Mouse (Mus musculus) neutrophil, adult 83 days (primary cell): Measurements from ENCODE around the gene Mt4. TPM values are rescaled to one million over a fixed set of nuclear protein-coding genes. Genes with fewer than 3 reads are reported as not detected.

ENCODE experiments used
- total RNA-seq, 2 experiments: library from RNA; stranded (reverse); gene quantifications; one replicate each; pipeline ENCODE4 v1.2.4; 2023

The Mt4 gene
- total RNA-seq: not detected

GRCm38 (mm10) chr8:94136933-94137332, at the start of gene Mt4:
Gene Mt4, plus strand, starts transcription at chr8:94137197.

GRCm38 (mm10) chr8:94098081-94098974, 38.7 kb upstream of the Mt4 start, which contains the start of gene Bbs2:
Gene Bbs2, minus strand, starts transcription at chr8:94098928.

GRCm38 (mm10) chr8:94152513-94153300, 15.7 kb downstream of the Mt4 start, which contains the start of gene Mt3:
Gene Mt3, plus strand, starts transcription at chr8:94152607.

GRCm38 (mm10) chr8:94172075-94172808, 35.2 kb downstream of the Mt4 start, which contains the start of gene Mt2:
Gene Mt2, plus strand, starts transcription at chr8:94172664.

GRCm38 (mm10) chr8:94178857-94179712, 42.1 kb downstream of the Mt4 start, which contains the start of gene Mt1:
Gene Mt1, plus strand, starts transcription at chr8:94179082.

Other genes starting within 250 kb of the Mt4 start
- 100 to 1,000 TPM; 103 to 107 TPM for gene Amfr, start 124.4 kb upstream of the Mt4 start, total RNA-seq
- 10 to 100 TPM; 36.4 to 37.6 TPM for gene Nudt21, start 100.2 kb upstream of the Mt4 start, total RNA-seq
- gene Ogfod1, start 100.0 kb upstream of the Mt4 start, total RNA-seq: 1 to 10 TPM; 6.8 to 9.5 TPM
- gene Bbs2, start 38.3 kb upstream of the Mt4 start, total RNA-seq: 1 to 10 TPM; 1.5 to 3.9 TPM
- gene Mt3, start 15.4 kb downstream of the Mt4 start, total RNA-seq: not detected
- 10 to 100 TPM; 18.8 to 25.3 TPM for gene Mt2, start 35.5 kb downstream of the Mt4 start, total RNA-seq
- gene Mt1, start 41.9 kb downstream of the Mt4 start, total RNA-seq: 10 to 100 TPM; 52.5 to 55.7 TPM
- 10 to 100 TPM; 18.1 to 25.6 TPM for gene Nup93, start 77.4 kb downstream of the Mt4 start, total RNA-seq
- 1 to 10 TPM in 1 of 2 experiments, under 1 TPM in 1; 0.79 to 1.6 TPM for gene Slc12a3, start 192.0 kb downstream of the Mt4 start, total RNA-seq
- gene Herpud1, start 249.2 kb downstream of the Mt4 start, total RNA-seq: 100 to 1,000 TPM; 116 to 125 TPM